Mouse (Mus musculus) bone marrow, adult 2 months (tissue): ENCODE results near the gene Bicra.

Experiments
- CTCF ChIP-seq: fragments of 200-500 bp; IDR thresholded peaks from 2 replicates; pipeline ENCODE4 v1.5.1; 2011; ENCODE audit warnings: low read length, control low read depth; ENCODE audit not compliant: control insufficient read depth, insufficient read depth
- POLR2A ChIP-seq: fragments of 200-500 bp; IDR thresholded peaks from 2 replicates; pipeline ENCODE4 v1.6.1; 2011; ENCODE audit warnings: low read depth, mild to moderate bottlenecking, control low read depth, low read length, borderline replicate concordance; ENCODE audit not compliant: control insufficient read depth

DNA sequence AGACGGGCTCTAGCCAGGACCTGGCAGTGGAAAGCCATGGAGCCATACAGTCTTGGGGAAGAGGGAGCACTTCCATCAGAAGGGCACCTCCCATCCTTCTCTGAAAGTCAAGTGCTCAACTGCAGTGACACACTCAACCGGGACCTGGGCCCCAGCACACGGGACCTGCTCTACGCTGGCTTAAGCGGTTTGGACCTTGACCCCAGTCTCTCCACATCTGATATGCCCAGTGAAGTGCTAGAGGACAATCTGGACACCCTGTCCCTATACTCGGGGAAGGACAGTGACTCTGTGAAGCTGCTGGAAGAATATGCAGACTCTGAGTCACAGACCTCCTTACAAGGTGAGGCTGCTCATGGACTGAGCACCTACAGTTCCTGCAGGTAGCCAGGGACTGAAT, 24.2 kb upstream of the Bicra start:
- TF ChIP-seq CTCF: no peak
- TF ChIP-seq POLR2A: no peak
